Mouse (Mus musculus) frontal cortex, postnatal 10 days (tissue): Measurements from ENCODE around the gene Stk11ip.

Experiments used
- DNase-seq, 2 experiments: peaks; one replicate each; pipeline ENCODE4 v3.0.0; 2022; ENCODE audit warnings: low spot score in 2 of 2, mixed read lengths in 1 of 2

Gene Stk11ip

DNA sequence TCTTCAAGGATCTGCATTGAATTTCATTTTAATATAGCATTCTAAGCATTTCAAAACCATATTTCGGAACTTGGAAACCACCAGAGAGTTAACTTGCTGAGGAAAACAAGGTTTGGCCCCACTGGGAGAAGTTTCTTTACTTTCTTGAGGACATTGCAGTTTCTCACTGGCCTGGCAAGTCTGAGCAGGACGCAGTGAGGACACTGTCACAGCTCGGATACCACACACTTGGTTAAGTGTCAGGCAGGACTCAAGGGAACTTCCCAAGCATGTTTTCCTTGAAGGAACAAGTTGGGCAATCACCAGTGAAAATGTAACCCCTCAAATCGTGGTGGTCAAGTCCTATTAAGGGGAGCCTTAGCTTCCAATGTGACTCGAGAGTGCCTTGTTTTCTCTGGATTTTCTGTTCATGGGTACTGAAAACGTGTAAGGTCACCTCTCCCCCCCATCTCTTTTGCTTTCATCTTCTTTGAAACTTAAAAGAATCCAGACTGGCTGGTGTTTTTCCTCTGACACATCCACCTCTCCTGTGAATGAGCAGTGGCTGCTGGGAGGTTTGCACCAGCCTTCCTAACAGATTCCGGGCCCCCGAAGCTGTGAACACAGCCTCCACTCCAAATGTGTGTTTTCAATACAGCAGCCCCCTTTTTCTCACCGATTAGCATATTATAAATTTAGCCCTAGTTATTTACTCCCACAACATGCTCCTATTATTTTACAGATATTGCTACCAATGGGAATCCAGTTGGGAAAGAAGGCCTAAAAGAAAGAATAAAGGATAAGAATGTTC, 16.9 kb upstream of the Stk11ip start:
- DNase-seq, result no peak

DNA sequence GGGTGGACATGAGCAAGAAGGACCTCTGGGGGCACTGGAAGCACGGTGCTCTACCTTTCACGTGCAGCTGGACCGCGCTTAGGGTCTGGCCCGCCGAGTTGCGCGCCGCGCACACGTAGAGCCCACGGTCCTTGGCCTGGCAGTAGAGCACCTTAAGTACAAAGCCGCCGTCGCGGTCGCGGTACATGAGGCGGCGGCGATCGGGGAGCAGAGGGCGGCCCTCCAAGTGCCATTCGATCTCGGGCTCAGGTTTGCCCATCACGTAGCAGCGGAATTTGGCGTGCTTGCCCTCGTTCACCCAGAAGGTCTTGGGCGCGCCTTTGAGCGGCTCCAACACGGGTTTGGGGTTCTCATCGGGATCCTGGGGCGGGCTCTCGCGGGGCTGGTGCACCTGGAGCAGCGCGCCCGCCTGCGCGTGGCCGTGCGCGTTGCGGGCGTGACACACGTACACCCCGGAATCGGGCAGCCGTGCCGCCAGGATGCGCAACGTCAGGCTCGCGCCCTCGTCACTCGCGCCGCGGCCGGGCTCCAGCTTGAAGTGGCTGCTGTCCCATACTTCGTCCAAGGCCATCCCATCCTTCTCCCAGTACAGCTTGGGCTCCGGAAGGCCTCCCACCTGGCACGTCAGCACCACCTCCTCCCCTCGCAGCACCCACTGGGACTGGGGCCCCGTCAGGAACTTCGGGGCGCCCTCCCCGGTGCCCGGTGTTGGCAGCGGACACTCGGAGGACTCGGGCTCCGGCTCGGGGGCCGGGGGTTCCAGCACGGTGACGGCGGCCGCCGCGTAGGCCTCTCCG, 16.0 kb upstream of the Stk11ip start:
- peak; percentile 65 to 76 for DNase-seq

DNA sequence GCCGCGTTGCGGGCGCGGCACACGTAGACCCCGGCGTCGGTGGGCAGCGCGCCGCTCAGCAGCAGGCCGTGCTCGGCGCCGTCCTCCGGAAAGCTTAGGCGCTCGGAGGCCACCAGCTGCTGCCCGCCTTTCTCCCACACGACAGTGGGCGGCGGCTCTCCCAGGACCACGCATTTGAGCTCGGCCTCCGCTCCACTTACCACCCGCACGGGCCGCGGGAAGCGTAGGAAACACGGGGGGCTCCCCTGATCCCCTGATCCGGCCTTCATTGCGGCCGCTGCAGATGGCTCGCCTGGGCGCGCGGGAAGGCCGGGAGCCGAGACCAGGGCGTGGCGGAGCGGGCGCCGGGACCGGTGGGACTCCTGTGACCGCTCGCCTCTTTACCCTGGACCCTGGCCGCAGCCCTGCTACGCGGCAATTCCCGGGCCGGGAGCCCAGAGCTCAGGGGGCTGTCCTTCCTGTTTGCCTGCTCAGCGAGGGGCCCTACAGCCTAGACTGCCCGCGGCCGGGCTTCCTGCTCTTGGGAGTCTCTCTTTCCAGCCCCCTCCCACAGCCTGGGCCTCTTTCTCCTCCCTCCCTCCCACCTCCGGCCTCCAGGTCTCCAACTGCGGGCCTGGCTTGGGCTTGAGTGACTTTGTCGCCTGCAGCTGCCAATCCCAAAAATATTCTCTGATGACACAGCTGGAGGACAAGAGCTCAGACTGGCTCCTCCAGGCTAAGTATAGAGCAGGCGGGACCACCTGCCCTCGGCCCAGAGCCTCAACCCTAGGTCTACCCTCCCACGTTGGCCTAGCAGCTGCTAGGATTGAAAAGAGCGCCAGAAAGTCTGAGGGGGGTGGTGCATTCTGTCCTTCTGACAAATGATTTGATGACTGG, 15.1 kb upstream of the Stk11ip start, which contains the start of gene Obsl1:
Obsl1 (minus strand) TSS at position 497 of the 876 bp plus-strand sequence.
- peak in 1 of 2 experiments; percentile 61 for DNase-seq

DNA sequence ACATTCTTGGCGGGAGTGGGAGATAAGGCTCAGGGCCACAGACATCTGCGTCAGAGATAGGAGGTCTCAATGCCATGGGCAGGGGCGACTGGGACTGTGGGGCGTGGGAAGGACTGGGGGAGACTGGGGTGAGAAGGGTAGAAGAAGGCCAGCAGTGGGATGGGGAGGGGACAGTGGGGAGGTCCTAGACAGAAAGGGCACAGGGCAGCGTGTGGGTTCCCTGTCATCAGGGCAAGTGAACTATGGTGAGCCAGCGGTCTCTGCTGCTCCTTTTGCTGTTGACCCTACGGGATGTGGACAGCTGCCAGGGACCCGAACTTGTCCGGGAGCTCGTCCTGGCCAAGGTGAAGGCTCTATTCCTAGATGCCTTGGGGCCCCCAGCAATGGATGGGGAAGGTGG, 14.3 kb upstream of the Stk11ip start, which contains the start of gene Inha:
Inha (plus strand) TSS at position 72 of the 400 bp plus-strand sequence.
- DNase-seq, result no peak

DNA sequence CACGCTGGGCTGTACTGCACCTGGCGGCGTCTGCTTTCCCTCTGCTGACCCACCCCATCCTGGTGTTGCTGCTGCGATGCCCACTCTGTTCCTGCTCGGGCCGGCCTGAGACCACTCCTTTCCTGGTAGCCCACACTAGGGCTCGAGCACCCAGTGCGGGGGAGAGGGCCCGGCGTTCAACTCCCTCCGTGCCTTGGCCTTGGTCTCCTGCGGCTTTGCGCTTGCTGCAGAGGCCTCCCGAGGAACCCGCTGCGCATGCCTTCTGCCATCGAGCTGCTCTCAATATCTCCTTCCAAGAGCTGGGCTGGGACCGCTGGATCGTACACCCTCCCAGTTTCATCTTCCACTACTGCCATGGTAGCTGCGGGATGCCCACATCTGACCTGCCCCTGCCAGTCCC, 11.7 kb upstream of the Stk11ip start:
- DNase-seq, result no peak

DNA sequence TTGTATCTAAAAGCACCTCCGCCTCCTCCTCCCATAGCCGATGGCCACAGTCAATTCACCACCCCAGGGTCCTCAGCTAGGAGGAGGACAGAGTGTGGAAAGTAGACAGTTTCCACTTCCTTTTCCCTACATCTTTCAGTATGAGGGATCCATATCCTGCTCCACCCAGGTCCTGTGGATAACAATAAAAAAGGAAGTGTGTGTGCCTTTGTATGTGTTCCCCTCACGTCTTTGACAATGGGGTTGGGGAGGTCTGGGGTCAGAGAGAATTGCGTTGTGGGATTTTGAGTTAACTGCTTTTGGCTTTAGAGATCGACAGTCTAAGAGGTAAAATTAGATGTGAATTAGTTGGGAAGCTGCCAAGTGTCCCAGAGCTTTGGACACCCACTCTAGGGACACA, 11.2 kb upstream of the Stk11ip start:
- DNase-seq, result no peak

DNA sequence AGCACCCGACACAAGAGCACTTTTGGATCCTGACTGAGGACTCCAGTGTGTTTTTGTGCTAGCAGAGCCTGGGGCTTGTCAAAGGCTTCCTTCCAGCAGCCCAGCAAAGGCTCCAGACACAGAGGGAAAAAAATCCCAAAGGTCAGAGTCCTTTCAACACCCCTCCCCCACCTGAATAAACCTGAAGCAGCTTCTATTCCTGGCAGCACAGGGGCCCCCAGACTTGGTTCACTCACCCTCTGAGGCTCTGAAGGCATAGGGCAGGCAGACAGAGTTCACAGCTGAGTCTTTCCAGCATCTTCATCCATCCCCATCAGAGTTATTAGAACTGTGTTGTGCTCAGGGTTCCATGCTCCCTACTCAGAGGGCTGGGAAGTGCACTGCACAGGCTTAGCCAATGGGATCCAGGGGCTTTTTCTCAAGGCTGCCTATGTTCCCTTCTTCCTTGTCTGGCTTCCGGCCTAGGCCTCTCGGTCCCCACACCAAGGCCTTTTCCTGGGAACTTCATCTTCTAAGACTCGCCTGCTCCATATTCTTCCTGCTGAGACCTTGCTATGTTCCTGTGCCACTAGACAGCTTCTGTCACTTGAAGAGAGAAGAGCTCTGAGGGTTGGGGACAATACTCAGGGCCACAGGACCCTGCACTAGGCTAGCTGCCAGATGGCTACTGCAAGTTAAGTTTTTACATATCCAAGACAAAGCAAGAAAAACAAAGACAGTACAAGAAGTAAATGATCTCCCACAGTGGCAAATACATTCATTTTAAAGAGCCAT, 9.7 kb upstream of the Stk11ip start:
- DNase-seq, result no peak

DNA sequence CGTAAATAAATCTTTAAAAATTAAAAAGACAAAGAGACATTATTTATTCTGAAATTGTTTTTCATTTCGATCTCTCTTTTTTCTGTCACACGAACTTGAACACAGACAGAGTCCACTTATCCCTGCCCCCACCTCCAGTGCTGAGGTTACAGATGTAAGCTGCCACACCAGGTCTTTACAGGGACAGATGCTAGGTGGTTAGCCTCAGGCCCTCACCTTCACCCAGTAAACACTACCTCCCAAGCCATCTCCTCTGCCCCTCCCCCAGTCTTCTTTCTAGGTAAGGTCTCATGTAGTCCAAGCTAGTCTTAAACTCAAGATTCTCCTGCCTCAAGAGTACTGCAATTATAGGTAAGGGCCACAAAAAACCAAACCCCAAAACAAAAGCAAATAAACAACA, 8.8 kb upstream of the Stk11ip start:
- DNase-seq, result no peak

DNA sequence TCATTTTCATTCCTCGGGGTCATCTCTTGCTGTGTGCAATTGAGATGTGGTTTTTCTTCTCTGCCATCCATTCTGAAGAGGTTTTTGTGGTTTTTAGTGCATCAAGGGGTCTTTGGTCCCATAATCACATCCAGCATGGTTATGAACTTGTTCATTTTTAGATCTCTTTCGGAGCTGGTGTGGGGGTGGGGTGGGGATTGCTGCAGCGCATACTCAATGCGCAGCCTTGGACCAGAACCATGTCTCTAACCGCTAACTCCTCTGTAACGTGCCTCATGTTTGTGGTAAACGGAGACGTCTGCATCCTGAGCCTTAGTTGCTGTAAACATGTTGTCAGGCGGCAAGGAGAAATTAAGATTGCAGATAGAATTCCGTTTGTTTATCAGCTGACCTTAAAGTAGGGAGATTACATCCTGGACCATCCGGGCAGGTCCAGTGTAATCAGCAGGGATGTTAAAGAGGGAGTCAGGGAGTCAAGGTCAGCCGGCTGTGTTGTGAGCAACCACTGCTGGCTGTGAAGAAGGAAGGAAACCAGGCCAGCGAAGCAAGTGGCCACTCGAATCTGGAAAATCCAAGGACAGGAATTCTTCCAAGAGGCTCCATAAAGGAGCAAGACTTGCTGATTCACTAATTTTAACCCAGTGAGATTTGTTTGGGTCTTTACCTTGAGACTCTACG, 4.5 kb upstream of the Stk11ip start:
- DNase-seq, result no peak

DNA sequence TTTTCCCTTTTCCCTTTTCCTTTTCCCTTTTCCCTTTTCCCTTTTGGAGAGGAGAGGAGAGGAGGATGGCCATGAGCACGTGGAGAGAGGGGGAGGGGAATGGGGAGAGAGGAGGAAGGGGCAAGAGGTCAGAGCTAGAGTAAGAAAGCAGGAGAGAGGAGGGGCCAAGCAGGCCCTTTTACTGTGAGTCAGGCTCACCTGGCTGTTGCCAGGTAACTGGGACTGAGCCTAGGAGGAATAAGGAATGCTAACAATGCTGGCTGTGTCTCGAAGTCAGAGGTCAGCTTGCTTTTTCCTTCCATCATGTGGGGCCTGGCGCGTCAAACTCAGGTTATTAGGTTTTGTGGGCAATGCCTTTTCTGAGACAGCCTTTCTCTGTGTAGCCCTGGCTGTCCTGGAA, 3.3 kb upstream of the Stk11ip start:
- DNase-seq, result no peak

DNA sequence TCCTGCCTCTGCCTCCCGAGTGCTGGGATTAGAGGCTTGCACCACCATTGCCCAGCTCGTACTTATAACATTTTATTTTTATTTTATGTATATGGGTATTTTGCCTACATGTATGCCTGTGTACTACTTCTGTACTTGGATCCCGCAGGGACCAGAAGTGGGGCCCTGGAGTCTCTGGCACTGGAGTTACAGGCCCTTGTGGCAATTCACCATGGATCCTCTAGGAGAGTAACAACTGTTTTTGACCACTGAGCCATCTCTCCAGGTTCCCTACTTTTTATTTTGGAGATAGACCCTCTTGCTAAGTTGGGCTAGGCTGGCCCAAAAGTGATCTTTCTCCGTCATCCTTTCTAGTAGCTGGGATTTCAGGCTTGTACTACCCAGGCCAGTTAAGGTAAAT, 2.9 kb upstream of the Stk11ip start:
- DNase-seq, result no peak

DNA sequence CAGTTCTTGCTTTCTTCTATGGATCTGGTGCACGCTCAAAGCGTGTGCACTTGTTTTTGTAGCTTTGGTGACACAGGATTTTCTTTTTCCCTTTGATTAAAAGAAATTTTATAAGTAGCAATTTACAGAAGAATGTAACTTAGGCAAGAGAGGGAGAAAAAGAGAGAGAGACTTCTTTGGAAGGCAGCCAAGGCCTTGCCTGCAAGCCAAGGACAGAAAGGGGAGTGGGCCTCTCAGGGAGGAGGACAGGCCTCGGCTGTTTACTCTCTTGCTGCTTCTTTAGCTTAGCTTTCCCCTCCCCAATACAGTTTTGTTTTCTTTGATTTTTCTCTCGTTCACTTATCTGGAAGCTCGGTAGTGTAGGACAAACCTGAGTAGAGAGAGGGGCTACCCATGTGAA, 1.8 kb upstream of the Stk11ip start:
- DNase-seq, result no peak

DNA sequence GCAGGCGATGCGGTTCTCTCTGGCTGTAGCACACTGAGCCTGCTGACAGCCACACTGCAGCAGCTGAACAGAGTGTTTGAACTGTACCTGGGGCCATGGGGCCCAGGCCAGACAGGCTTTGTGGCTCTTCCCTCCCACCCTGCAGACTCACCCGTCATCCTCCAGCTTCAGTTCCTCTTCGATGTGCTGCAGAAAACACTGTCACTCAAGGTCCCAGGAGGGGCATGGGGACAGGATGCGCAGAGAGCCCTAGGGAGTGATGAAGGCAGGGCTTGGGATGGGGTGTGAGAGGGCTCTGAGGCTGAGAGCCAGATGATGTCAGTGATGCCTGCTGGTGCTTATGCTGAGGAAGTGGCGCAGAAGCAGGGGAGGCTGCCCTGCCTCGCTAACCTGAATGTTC, 3.4 kb downstream of the Stk11ip start:
- DNase-seq, result no peak

DNA sequence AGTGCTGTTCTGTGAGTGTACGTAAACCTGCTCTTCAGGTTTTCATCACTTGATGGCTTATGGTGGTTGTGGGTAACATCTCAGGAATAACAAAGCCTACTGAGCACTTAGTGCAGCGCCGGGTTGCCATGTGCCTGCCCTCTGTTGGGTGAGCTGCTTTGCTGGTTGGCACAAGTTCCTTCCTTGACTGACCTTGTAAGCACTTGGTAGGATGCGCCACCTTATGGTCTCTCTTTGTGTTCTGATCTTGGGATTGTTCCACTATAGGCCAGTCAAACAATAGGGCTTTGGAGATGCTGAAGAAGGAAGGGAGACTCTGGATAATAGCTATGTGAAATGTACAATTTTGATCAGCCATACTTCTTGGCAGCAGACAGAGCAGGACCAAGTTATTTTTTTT, 9.2 kb downstream of the Stk11ip start:
- no peak for DNase-seq

DNA sequence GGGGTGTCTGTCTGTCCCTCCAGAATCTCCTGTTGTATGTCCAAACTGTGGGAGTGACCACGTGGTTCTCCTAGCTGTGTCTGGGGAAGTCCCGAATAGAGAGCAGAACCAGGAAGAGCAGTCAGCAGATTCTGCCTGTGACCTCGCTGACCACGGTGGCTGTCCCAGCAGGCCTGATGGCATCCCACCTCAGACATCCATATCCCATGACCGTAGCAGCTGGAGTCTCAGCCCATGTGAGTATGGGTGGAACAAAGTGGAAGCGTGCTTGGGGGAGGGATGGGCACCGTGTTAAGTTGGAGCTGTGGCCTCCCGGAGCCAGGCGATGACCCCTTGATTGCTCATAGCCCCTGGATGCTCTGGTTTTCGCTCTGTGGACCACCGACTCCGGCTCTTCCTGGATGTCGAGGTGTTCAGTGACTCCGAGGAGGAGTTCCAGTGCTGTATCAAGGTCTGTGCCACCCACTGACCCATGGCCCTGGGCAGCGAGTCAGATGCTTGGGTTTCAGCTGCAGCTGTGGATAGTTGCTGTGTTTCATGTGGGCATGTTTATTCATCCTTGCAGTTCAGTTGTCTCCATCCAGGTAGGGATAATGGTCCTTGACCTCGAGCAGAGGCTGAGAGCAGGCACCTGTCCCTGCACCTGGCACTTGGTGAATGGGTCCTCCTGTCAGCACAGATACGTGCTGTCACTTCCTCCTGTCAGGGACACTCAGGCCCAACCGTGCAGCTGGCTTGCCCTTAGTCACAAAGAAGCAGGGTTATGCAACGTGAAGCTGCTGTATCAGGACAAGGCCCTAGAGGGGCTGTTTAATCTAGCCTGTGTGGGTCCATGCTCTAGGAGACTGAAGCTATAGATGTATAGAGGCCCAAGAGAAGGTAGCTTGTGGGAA, 11.2 kb downstream of the Stk11ip start:
- DNase-seq, result no peak

DNA sequence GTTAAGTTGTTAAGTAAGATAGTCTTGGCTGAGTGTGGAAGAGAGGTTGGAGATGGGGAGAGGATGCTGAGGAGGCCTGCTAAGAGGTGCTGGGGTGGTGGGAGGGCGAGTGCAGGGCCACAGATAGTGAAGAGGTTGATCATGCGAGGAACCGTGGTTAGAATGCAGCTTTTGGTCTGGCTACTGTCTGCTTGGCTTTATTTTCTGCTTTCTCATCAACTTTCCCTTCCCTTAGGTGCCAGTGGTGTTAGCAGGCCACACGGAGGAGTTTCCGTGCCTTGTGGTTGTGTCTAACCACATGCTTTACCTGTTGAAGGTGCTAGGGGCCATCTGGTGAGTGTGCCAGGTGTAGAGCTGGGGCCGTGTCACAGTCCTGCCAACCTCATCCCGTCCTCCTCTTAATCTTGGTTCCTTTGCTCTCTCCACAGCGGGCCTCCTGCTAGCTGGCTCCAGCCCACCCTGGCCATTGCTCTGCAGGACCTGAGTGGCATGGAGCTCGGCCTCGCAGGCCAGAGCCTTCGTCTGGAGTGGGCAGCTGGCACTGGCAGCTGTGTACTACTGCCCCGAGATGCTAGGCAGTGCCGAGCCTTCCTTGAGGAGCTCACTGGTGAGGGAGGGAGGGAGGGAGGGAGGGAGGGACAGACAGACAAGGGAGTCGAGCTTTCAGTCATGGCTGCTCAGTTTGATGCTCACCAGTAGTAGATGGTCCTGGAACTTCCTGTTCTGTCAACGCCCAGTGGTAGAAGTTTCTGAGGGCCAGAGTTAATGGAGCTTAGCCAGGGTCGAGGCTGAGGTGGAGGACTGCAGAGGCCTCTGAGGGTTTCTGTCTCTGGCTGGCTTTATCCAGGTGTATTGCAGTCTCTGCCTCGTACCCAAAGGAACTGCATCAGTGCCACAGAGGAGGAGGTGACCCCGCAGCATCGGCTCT, 12.3 kb downstream of the Stk11ip start:
- no peak for DNase-seq

DNA sequence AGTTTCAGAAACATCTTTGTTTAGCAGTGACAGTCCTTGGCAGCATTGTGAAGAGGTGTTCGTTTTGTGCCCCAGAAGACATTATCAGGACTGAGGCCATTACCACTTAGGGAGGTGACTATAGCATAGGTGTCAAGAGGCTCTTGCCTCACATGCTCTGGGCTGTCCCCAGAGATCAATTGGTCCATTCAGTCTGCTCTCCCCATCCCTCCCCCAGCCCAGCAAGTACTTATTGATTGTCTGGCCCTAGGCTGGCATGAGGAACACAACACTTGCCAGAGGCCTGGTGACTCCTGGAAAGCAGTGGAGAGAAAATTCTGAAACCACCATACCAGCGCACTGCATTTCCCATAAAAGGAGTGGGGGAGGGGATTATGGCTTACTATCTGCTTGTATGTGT, 16.3 kb downstream of the Stk11ip start:
- DNase-seq, result no peak

DNA sequence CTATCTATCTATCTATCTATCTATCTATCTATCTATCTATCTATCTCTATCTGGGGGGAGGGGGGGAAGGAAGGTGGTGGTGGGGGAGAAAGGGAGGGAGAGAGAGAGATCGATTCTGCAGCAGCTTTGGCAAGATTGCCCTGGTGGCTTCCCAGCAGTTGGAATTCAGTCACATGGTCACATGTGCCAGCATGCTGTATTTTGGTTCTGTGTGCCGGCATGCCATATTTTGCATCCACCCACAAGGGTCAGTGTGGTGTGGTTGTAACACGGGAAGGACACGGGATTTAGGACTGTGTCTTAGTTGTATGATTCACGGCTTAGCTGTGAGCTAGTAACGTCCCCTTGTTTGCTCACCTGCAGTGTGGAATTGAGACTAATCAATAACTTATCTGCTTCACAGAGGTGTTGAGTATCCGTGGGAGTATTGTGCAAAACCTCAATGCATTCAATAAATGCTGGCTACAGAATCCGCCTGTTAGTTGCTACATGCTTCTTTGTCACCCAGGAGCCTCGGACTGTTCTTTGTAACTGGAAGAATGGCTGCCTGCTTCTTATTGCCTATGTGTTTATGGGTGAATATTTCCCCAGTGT, 17.4 kb downstream of the Stk11ip start:
- DNase-seq, result no peak
